ENCODE assay signal across 14 mouse cellular contexts in the genomic region with DNA sequence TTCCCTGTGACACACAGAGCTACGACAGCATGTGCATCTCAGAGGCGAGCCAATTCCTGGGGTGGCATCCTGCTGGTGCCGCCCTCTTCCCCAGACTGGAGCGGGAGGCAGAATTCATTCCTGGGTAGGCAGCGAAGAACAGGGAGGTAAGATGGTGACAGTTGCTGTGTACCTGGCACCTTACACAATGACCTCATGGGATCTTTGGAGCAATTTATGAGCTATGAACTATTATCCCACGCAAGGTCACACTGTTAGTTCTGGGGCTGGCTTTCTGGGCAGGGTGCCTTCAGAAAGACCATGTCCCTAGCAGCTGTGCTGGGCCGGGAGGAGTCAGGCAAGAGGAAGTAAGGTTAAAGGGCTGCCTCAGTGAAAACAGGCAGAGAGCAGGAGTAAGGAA.
DNase-seq lines count a peak whose midpoint lies in the region; ATAC-seq and TF ChIP-seq lines count a peak whose summit lies in the region.
"Had no signal": no experiment of that assay in that cellular context is flagged by ENCODE, and none has a peak within 500 bp of the region (broad histone marks: within the 10 kb centered on the region; RNA-seq: fewer than 3 reads in every experiment).

No protein-coding gene starts in this region.

- no peak overlapping the region for H3K4me3 ChIP-seq in heart, embryonic 10.5 days
- no peak overlapping the region for H3K4me3 ChIP-seq in heart, embryonic 11.5 days (ENCODE audit: low read depth, low read length)
- no peak overlapping the region for H3K4me3 ChIP-seq in midbrain, embryonic 10.5 days
- no peak overlapping the region for H3K4me3 ChIP-seq in midbrain, postnatal 0 days (ENCODE audit: low read depth, low read length)
- H3K4me3 ChIP-seq in embryonic facial prominence, embryonic 12.5 days = no peak overlapping the region
- no peak overlapping the region for H3K4me3 ChIP-seq in limb, embryonic 12.5 days (replicated peaks)
- H3K4me3 ChIP-seq: myocyte had no signal

- H3K9ac ChIP-seq in heart, embryonic 11.5 days (ENCODE audit: low read depth, low read length) = no peak overlapping the region
- H3K9ac ChIP-seq in midbrain, postnatal 0 days (replicated peaks; ENCODE audit: low read length, poor library complexity, severe bottlenecking) = no peak overlapping the region
- no peak overlapping the region for H3K9ac ChIP-seq in embryonic facial prominence, embryonic 12.5 days
- H3K9ac ChIP-seq in limb, embryonic 12.5 days (replicated peaks) = no peak overlapping the region

- H3K27ac ChIP-seq in heart, embryonic 10.5 days = peak overlapping the region; percentile 63; the same call in 1 of the 2 replicates
- no peak overlapping the region for H3K27ac ChIP-seq in heart, embryonic 11.5 days (ENCODE audit: low read depth, low read length)
- H3K27ac ChIP-seq in midbrain, embryonic 10.5 days (replicated peaks) = 0 out of 2 replicates have a peak overlapping the region, but pooled peaks have one; percentile 49
- H3K27ac ChIP-seq in midbrain, postnatal 0 days (ENCODE audit: low read depth, low read length) = no peak overlapping the region
- 0 out of 2 replicates have a peak overlapping the region, but pooled peaks have one; percentile 23 for H3K27ac ChIP-seq in embryonic facial prominence, embryonic 12.5 days
- H3K27ac ChIP-seq in limb, embryonic 12.5 days = 0 out of 2 replicates have a peak overlapping the region, but pooled peaks have one; percentile 37

- H3K27me3 ChIP-seq in heart, embryonic 10.5 days (ENCODE audit: insufficient read depth, poor library complexity, severe bottlenecking) = peaks cover 2% of the 10 kb centered on the region; the same call in 1 of the 2 replicates
- H3K27me3 ChIP-seq in heart, embryonic 11.5 days (ENCODE audit: control insufficient read depth, insufficient read depth, low read length) = peaks cover 2% of the 10 kb centered on the region; the same call in 1 of the 2 replicates
- no peaks in the 10 kb centered on the region for H3K27me3 ChIP-seq in midbrain, embryonic 10.5 days (ENCODE audit: low read depth, poor library complexity, severe bottlenecking)
- no peaks in the 10 kb centered on the region for H3K27me3 ChIP-seq in midbrain, postnatal 0 days (ENCODE audit: insufficient read depth, low read length)
- H3K27me3 ChIP-seq in embryonic facial prominence, embryonic 12.5 days = no peaks in the 10 kb centered on the region
- no peaks in the 10 kb centered on the region for H3K27me3 ChIP-seq in limb, embryonic 12.5 days

- no peak for DNase-seq in heart, embryonic 10.5 days (ENCODE audit: low spot score)
- no peak for DNase-seq in midbrain, embryonic 10.5 days (ENCODE audit: low spot score)
- DNase-seq in midbrain, postnatal 0 days (ENCODE audit: low spot score) = no peak
- DNase-seq in embryo, embryonic 10 days (ENCODE audit: low spot score) = no peak
- DNase-seq: layer of hippocampus, adult 9-11 months; liver; lung, postnatal 36 days; thymus, postnatal 36 days had no signal

- WGBS in heart, embryonic 10.5 days = 75% methylated on average over 7 of the region's 7 CpGs
- WGBS in heart, embryonic 11.5 days (ENCODE audit: insufficient replicate concordance) = 76% methylated on average over 7 of the region's 7 CpGs
- WGBS in midbrain, embryonic 10.5 days = 80% methylated on average over 7 of the region's 7 CpGs
- WGBS in midbrain, postnatal 0 days = 83% methylated on average over 7 of the region's 7 CpGs
- 71% methylated on average over 7 of the region's 7 CpGs for WGBS in embryonic facial prominence, embryonic 12.5 days
- 52% methylated on average over 7 of the region's 7 CpGs for WGBS in limb, embryonic 12.5 days

- no peak for TF ChIP-seq CTCF in midbrain, postnatal 0 days (IDR thresholded peaks at IDR 0.05)

- peaks cover 22% of the 10 kb centered on the region for H3K4me1 ChIP-seq in heart, embryonic 10.5 days
- H3K4me1 ChIP-seq in heart, embryonic 11.5 days (ENCODE audit: control insufficient read depth, insufficient read depth, low read length) = peaks cover 18% of the 10 kb centered on the region
- peaks cover 32% of the 10 kb centered on the region for H3K4me1 ChIP-seq in midbrain, embryonic 10.5 days
- H3K4me1 ChIP-seq in midbrain, postnatal 0 days (ENCODE audit: insufficient read depth, low read length) = no peaks in the 10 kb centered on the region
- peaks cover 19% of the 10 kb centered on the region for H3K4me1 ChIP-seq in embryonic facial prominence, embryonic 12.5 days
- H3K4me1 ChIP-seq in limb, embryonic 12.5 days (replicated peaks) = peaks cover 40% of the 10 kb centered on the region

- H3K9me3 ChIP-seq in heart, embryonic 10.5 days = no peaks in the 10 kb centered on the region
- 0 out of 2 replicates have a peak, but pooled peaks cover under 1% of the 10 kb centered on the region for H3K9me3 ChIP-seq in heart, embryonic 11.5 days (replicated peaks; ENCODE audit: control insufficient read depth, low read length)
- H3K9me3 ChIP-seq in midbrain, embryonic 10.5 days (replicated peaks) = no peaks in the 10 kb centered on the region
- H3K9me3 ChIP-seq in midbrain, postnatal 0 days (ENCODE audit: low read length) = no peaks in the 10 kb centered on the region
- no peaks in the 10 kb centered on the region for H3K9me3 ChIP-seq in embryonic facial prominence, embryonic 12.5 days
- H3K9me3 ChIP-seq in limb, embryonic 12.5 days = no peaks in the 10 kb centered on the region
- H3K9me3 ChIP-seq: G1E had no signal

- H3K36me3 ChIP-seq in heart, embryonic 10.5 days = peaks cover 16% of the 10 kb centered on the region; the same call in 1 of the 2 replicates
- peaks cover under 1% of the 10 kb centered on the region for H3K36me3 ChIP-seq in heart, embryonic 11.5 days (ENCODE audit: control insufficient read depth, insufficient read depth, low read length)
- 0 out of 2 replicates have a peak, but pooled peaks cover 3% of the 10 kb centered on the region for H3K36me3 ChIP-seq in midbrain, embryonic 10.5 days
- H3K36me3 ChIP-seq in midbrain, postnatal 0 days (ENCODE audit: insufficient read depth, low read length) = peaks cover 16% of the 10 kb centered on the region
- peaks cover 10% of the 10 kb centered on the region for H3K36me3 ChIP-seq in embryonic facial prominence, embryonic 12.5 days
- H3K36me3 ChIP-seq in limb, embryonic 12.5 days = peaks cover 12% of the 10 kb centered on the region

- no peak overlapping the region for H3K4me2 ChIP-seq in heart, embryonic 11.5 days
- no peak overlapping the region for H3K4me2 ChIP-seq in midbrain, postnatal 0 days (ENCODE audit: low read depth, low read length, poor library complexity, severe bottlenecking)
- no peak overlapping the region for H3K4me2 ChIP-seq in embryonic facial prominence, embryonic 12.5 days (replicated peaks)
- no peak overlapping the region for H3K4me2 ChIP-seq in limb, embryonic 12.5 days

- ATAC-seq in heart, embryonic 11.5 days (replicated peaks; ENCODE audit: insufficient number of reproducible peaks, low FRiP score, low TSS enrichment) = no peak
- no peak for ATAC-seq in midbrain, postnatal 0 days (ENCODE audit: low FRiP score)
- ATAC-seq in embryonic facial prominence, embryonic 12.5 days (ENCODE audit: insufficient number of reproducible peaks, insufficient read depth, low FRiP score, low TSS enrichment) = no peak
- no peak for ATAC-seq in limb, embryonic 12.5 days (ENCODE audit: insufficient number of reproducible peaks, insufficient read depth, low FRiP score, low TSS enrichment, low read depth)
- no peak for ATAC-seq in CD4-positive, CD25-positive, alpha-beta regulatory T cell, adult 4 months

Comparison
In these comparisons a context has a peak if more than half of its experiments do, and no peak if none do; other contexts are left out.
1. H3K27ac ChIP-seq: peak in heart, embryonic 10.5 days (single experiment), midbrain, embryonic 10.5 days (single experiment), embryonic facial prominence, embryonic 12.5 days (single experiment) and limb, embryonic 12.5 days (single experiment); none in heart, embryonic 11.5 days (single experiment) and midbrain, postnatal 0 days (single experiment).